Mouse (Mus musculus): Measurements from ENCODE around the gene Ndufb10.

DNA sequence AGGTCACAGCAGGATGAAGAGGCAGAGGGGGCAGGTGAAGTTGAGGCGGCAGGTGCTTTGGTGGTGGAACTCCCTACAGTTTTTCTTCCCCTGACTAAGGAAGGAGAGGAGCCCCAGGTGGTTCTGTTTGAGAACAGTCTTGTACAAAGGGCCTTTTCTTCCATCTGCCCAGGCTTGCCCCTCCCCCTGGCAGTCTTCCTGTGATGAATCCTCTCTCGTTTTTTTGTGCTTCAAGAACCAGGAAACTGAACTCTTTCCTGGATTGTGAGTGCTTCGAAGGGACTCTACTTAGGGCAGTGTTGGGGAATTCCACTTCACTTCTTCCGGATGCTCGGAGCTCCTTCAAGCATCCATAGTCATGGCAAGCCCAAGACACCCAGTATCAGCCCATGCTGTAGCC is 26.3 kb downstream of the Ndufb10 start:
- no peak for TF ChIP-seq CTCF (IDR thresholded peaks at IDR 0.05)
- TF ChIP-seq POLR2A (IDR thresholded peaks at IDR 0.05; ENCODE audit: insufficient read depth, low read depth, low read length), result no peak
